31 mouse cellular contexts compared by ENCODE assay signal in genomic region chr5:106605096-106605495, GRCm38 (mm10). TPM values are rescaled to one million over a fixed set of nuclear protein-coding genes. Genes with fewer than 3 reads are reported as not detected.
DNase-seq lines count a peak whose midpoint lies in the region; ATAC-seq and TF ChIP-seq lines count a peak whose summit lies in the region.
"Had no signal": no experiment of that assay in that cellular context is flagged by ENCODE, and none has a peak within 500 bp of the region (broad histone marks: within the 10 kb centered on the region; RNA-seq: fewer than 3 reads in every experiment).

No protein-coding gene starts in this region.

- H3K27ac ChIP-seq in heart, embryonic 11.5 days (ENCODE audit: low read depth, low read length) = no peak overlapping the region
- H3K27ac ChIP-seq in cerebellum, adult 2 months (ENCODE audit: insufficient read depth, low read length) = no peak overlapping the region
- H3K27ac ChIP-seq: embryonic facial prominence, embryonic 13.5 days; forebrain, embryonic 12.5 days; heart, adult 2 months; hindbrain, embryonic 13.5 days; macrophage; midbrain, embryonic 15.5 days; neural tube, embryonic 13.5 days; stomach, embryonic 15.5 days had no signal

- no peaks in the 10 kb centered on the region; the same call in 1 of the 2 replicates for H3K36me3 ChIP-seq in heart, embryonic 11.5 days (ENCODE audit: control insufficient read depth, insufficient read depth, low read length)
- H3K36me3 ChIP-seq: midbrain, embryonic 15.5 days; neural tube, embryonic 13.5 days; stomach, embryonic 15.5 days had no signal

- DNase-seq in heart, adult 11 months = peak; percentile 79
- peak; percentile 51 to 56 for DNase-seq in kidney, postnatal 25 days
- no peak for DNase-seq in kidney, postnatal 4 days
- peak; percentile 34 to 55 for DNase-seq in cerebellum, adult 2 months
- DNase-seq in cerebellum, postnatal 36 days = peak; percentile 25 to 31
- no peak for DNase-seq in yolk sac, embryonic 10.5 days (ENCODE audit: low spot score)
- no peak for DNase-seq in retina, postnatal 1 day
- DNase-seq: adrenal gland, adult 2 months; embryo, embryonic 11 days; gastrocnemius, postnatal 25 days; heart, adult 2 months; layer of hippocampus, adult 9-11 months; thymus, postnatal 25 days had no signal

- no peaks in the 10 kb centered on the region for H3K27me3 ChIP-seq in heart, embryonic 11.5 days (ENCODE audit: control insufficient read depth, insufficient read depth, low read length)
- H3K27me3 ChIP-seq in cerebellum, adult 2 months (ENCODE audit: control insufficient read depth, insufficient read depth, low read length) = no peaks in the 10 kb centered on the region
- H3K27me3 ChIP-seq: embryonic facial prominence, embryonic 13.5 days; forebrain, embryonic 12.5 days; hindbrain, embryonic 13.5 days; midbrain, embryonic 15.5 days; neural tube, embryonic 13.5 days; Patski; stomach, embryonic 15.5 days had no signal

- TF ChIP-seq POLR2A in cerebellum, adult 2 months (IDR thresholded peaks at IDR 0.05; ENCODE audit: borderline replicate concordance, insufficient read depth, low read length) = no peak

- no peak for TF ChIP-seq CTCF in cerebellum, adult 2 months (IDR thresholded peaks at IDR 0.05; ENCODE audit: borderline replicate concordance, insufficient read depth, low read depth, low read length)

- 90% methylated on average over 6 of the region's 6 CpGs for WGBS in heart, embryonic 11.5 days (ENCODE audit: insufficient replicate concordance)
- WGBS in cerebellum, adult 2 months = 40% methylated on average over 6 of the region's 6 CpGs

- H3K9me3 ChIP-seq in heart, embryonic 11.5 days (replicated peaks; ENCODE audit: control insufficient read depth, low read length) = no peaks in the 10 kb centered on the region
- H3K9me3 ChIP-seq: embryonic facial prominence, embryonic 13.5 days; forebrain, embryonic 12.5 days; G1E; hindbrain, embryonic 13.5 days; midbrain, embryonic 15.5 days; neural tube, embryonic 13.5 days; stomach, embryonic 15.5 days had no signal

- H3K4me1 ChIP-seq in heart, embryonic 11.5 days (ENCODE audit: control insufficient read depth, insufficient read depth, low read length) = peaks cover 4% of the 10 kb centered on the region; the same call in 1 of the 2 replicates
- peaks cover 3% of the 10 kb centered on the region; the same call in 1 of the 2 replicates for H3K4me1 ChIP-seq in cerebellum, adult 2 months (ENCODE audit: control insufficient read depth, insufficient read depth, low read length)
- H3K4me1 ChIP-seq: embryonic facial prominence, embryonic 13.5 days; hindbrain, embryonic 13.5 days; midbrain, embryonic 15.5 days; stomach, embryonic 15.5 days had no signal

- H3K4me3 ChIP-seq in heart, embryonic 11.5 days (ENCODE audit: low read depth, low read length) = no peak overlapping the region
- no peak overlapping the region for H3K4me3 ChIP-seq in cerebellum, adult 2 months (replicated peaks; ENCODE audit: insufficient read depth, low read depth, low read length)
- H3K4me3 ChIP-seq: embryonic facial prominence, embryonic 13.5 days; erythroblast, embryonic 14.5 days; forebrain, embryonic 12.5 days; heart, adult 2 months; hindbrain, embryonic 13.5 days; midbrain, embryonic 15.5 days; myocyte; neural tube, embryonic 13.5 days; stomach, embryonic 15.5 days had no signal

- H3K9ac ChIP-seq in heart, embryonic 11.5 days (ENCODE audit: low read depth, low read length) = no peak overlapping the region
- H3K9ac ChIP-seq: embryonic facial prominence, embryonic 13.5 days; forebrain, embryonic 12.5 days; hindbrain, embryonic 13.5 days; midbrain, embryonic 15.5 days; neural tube, embryonic 13.5 days; stomach, embryonic 15.5 days had no signal

- no peak for ATAC-seq in heart, embryonic 11.5 days (replicated peaks; ENCODE audit: insufficient number of reproducible peaks, low FRiP score, low TSS enrichment)
- ATAC-seq: inflammation-experienced regulatory T-cells, adult 6 months; lung, postnatal 0 days; midbrain, embryonic 15.5 days; Patski had no signal

- H3K4me2 ChIP-seq in heart, embryonic 11.5 days = no peak overlapping the region
- H3K4me2 ChIP-seq: embryonic facial prominence, embryonic 13.5 days; forebrain, embryonic 12.5 days; hindbrain, embryonic 13.5 days; midbrain, embryonic 15.5 days; neural tube, embryonic 13.5 days; stomach, embryonic 15.5 days had no signal

RNA-seq across cellular contexts. Expression of gene Gm17304, which starts 3.8 kb away (rescaled TPM):
- not detected in 2 replicates for polyA plus RNA-seq in heart, embryonic 11.5 days (2014; fragmentation: Nextera tagmentation; extraction: Ambion mirVana)
- polyA plus RNA-seq in cerebellum, adult 2 months (2012; rRNA removed) = not detected in 2 replicates
- polyA plus RNA-seq: adrenal gland, adult 2 months; embryonic facial prominence, embryonic 13.5 days; erythroblast, embryonic 14.5 days; forebrain, embryonic 12.5 days; G1E; heart, adult 2 months; heart, embryonic 14.5 days; hindbrain, embryonic 13.5 days; inflammation-experienced regulatory T-cells, adult 6 months; large intestine, adult 2 months; limb, embryonic 14.5 days; liver, embryonic 16.5 days; lung, postnatal 0 days; macrophage; midbrain, embryonic 15.5 days; myocyte; neural tube, embryonic 13.5 days; Patski; stomach, embryonic 15.5 days had no signal

Comparison
In these comparisons a context has a peak if more than half of its experiments do, and no peak if none do; other contexts are left out.
1. DNase-seq: peak in heart, adult 11 months (single experiment), kidney, postnatal 25 days (2 of 2), cerebellum, adult 2 months (2 of 2) and cerebellum, postnatal 36 days (2 of 2); none in kidney, postnatal 4 days (0 of 2), yolk sac, embryonic 10.5 days (single experiment) and retina, postnatal 1 day (single experiment).